Mouse (Mus musculus): ENCODE measurements at regions not wholly inside any gene's neighbourhood (a gene's known extent, or its start where the extent isn't known, plus 50 kb on each side); places are given as distances from the start of the nearest gene placed in this dataset.

DNA sequence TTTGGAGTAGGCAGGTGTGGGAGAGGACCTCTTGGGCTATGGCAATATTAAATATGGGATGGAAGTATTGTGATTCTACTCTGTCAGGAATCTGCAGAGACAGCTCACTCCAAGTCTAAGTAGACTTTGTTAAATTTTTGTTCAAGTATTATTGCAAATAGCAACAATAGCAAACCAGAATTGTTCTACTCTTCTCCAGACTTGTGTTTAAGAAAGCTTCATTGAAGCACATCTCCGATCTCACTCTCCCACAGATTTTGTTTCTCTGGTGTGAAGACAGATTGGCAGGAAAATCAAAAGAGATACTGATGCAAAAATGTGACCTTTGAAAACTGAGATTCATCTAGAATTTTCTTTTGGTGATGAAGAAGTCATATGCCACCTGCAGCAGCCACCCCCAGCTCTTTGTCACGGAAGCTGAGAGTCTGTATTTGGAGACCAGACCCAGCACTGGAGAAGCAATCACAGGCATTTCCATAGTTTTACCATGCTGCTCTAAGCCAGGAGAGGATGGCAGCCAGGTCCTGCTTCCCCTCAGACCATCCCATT lies 70.2 kb upstream of the Zfp280d start:
- no peak for ATAC-seq (replicated peaks; ENCODE audit: low FRiP score, low TSS enrichment, low read depth)
- H3K36me3 ChIP-seq (ENCODE audit: control insufficient read depth, insufficient read depth, low read length): no peaks in the 10 kb centered on the region
- H3K4me1 ChIP-seq (replicated peaks; ENCODE audit: control insufficient read depth, insufficient read depth, low read length): no peaks in the 10 kb centered on the region
- 90% methylated on average over 2 of the region's 2 CpGs for WGBS
- H3K4me3 ChIP-seq (ENCODE audit: low read depth, low read length): no peak overlapping the region
- H3K4me2 ChIP-seq (ENCODE audit: low read length): no peak overlapping the region
- no peak for DNase-seq (ENCODE audit: low spot score)
- no peaks in the 10 kb centered on the region for H3K27me3 ChIP-seq (replicated peaks; ENCODE audit: control insufficient read depth, insufficient read depth, low read length)
- no peak overlapping the region for H3K9ac ChIP-seq (ENCODE audit: low read length)
- no peaks in the 10 kb centered on the region for H3K9me3 ChIP-seq (ENCODE audit: control insufficient read depth, low read length)
- no peak overlapping the region for H3K27ac ChIP-seq (ENCODE audit: low read depth)

DNA sequence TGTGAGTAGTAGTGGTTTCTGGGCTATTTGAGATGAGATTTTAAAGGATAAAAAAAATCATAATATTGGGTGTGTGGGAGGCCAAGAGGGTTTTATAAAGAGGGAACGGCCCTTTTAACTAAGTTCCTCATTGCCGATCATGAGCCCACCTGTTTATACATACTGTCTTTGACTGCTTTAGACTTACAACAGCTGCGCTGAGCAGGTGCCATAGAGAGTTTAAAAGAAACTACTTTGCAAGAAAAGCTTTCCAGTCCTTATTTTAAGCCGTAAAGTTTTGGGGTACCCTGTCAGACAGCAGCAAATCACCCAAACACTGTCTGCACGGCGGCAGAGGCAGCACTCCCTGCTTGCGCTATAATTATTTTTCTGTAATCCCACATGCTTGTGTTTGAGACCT lies 68.8 kb upstream of the Zfp280d start:
- H3K4me2 ChIP-seq (ENCODE audit: low read length): no peak overlapping the region
- ATAC-seq (replicated peaks; ENCODE audit: low FRiP score, low TSS enrichment, low read depth): no peak
- H3K27ac ChIP-seq (ENCODE audit: low read depth): no peak overlapping the region
- no peaks in the 10 kb centered on the region for H3K27me3 ChIP-seq (replicated peaks; ENCODE audit: control insufficient read depth, insufficient read depth, low read length)
- 72% methylated on average over 7 of the region's 7 CpGs for WGBS
- H3K9me3 ChIP-seq (ENCODE audit: control insufficient read depth, low read length): no peaks in the 10 kb centered on the region
- H3K36me3 ChIP-seq (ENCODE audit: control insufficient read depth, insufficient read depth, low read length): no peaks in the 10 kb centered on the region
- H3K4me1 ChIP-seq (replicated peaks; ENCODE audit: control insufficient read depth, insufficient read depth, low read length): no peaks in the 10 kb centered on the region
- DNase-seq (ENCODE audit: low spot score): no peak
- H3K9ac ChIP-seq (ENCODE audit: low read length): no peak overlapping the region
- H3K4me3 ChIP-seq (ENCODE audit: low read depth, low read length): no peak overlapping the region

DNA sequence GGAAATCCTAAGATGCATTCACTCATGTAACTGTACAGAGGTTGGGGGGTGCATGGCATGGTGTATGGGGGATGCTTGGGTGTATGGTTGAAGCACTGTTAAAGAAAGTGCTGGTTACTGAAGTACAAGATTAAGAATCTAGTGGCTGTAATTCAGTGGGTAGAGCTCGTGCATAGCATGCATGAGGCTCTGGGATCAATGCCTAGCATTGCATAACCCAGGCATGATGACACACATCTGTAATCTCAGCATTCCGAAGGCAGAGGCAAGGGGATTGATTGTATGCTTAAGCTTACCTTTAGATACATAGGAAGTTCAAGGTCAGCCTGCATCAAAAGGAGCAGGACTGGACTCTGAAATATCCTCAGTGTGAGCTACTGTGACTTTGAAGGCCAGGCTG lies 67.7 kb upstream of the Zfp280d start:
- ATAC-seq (replicated peaks; ENCODE audit: low FRiP score, low TSS enrichment, low read depth): no peak
- H3K4me1 ChIP-seq (replicated peaks; ENCODE audit: control insufficient read depth, insufficient read depth, low read length): no peaks in the 10 kb centered on the region
- no peak overlapping the region for H3K4me2 ChIP-seq (ENCODE audit: low read length)
- H3K27me3 ChIP-seq (replicated peaks; ENCODE audit: control insufficient read depth, insufficient read depth, low read length): no peaks in the 10 kb centered on the region
- H3K9ac ChIP-seq (ENCODE audit: low read length): no peak overlapping the region
- no peak overlapping the region for H3K4me3 ChIP-seq (ENCODE audit: low read depth, low read length)
- H3K9me3 ChIP-seq (ENCODE audit: control insufficient read depth, low read length): no peaks in the 10 kb centered on the region
- H3K27ac ChIP-seq (ENCODE audit: low read depth): no peak overlapping the region
- H3K36me3 ChIP-seq (ENCODE audit: control insufficient read depth, insufficient read depth, low read length): no peaks in the 10 kb centered on the region
- DNase-seq (ENCODE audit: low spot score): no peak
- WGBS: 64% methylated on average over 2 of the region's 2 CpGs

DNA sequence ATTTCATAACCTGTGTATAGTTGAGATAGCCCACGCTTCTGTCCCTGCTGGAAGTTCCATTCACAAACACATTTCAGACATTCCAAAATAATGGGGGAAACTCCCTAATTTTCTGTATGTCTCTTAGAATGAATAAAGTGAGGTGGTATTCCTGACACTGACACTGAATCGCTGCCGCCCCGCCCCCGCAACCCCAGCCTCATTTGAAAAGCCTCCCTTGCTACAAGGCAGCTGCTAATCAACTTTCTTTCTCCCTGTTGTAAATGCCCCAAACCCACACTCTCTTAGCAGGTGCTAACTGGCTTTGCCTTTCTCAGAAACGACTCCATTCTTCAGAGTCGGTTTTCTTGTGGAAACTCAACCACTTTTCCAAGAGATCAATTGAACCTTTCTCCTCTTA lies 66.4 kb upstream of the Zfp280d start:
- Histone ChIP-seq H3K27ac (ENCODE audit: low read depth) (no peak overlapping the region), H3K36me3 (ENCODE audit: control insufficient read depth, insufficient read depth, low read length) (no peaks in the 10 kb centered on the region), H3K9me3 (ENCODE audit: control insufficient read depth, low read length) (no peaks in the 10 kb centered on the region), H3K4me3 (ENCODE audit: low read depth, low read length) (no peak overlapping the region), H3K9ac (ENCODE audit: low read length) (no peak overlapping the region), H3K4me2 (ENCODE audit: low read length) (no peak overlapping the region), H3K27me3 (replicated peaks; ENCODE audit: control insufficient read depth, insufficient read depth, low read length) (no peaks in the 10 kb centered on the region), H3K4me1 (replicated peaks; ENCODE audit: control insufficient read depth, insufficient read depth, low read length) (no peaks in the 10 kb centered on the region)
- WGBS: 56% methylated on average over 7 of the region's 7 CpGs
- no peak for DNase-seq (ENCODE audit: low spot score)
- no peak for ATAC-seq (replicated peaks; ENCODE audit: low FRiP score, low TSS enrichment, low read depth)

DNA sequence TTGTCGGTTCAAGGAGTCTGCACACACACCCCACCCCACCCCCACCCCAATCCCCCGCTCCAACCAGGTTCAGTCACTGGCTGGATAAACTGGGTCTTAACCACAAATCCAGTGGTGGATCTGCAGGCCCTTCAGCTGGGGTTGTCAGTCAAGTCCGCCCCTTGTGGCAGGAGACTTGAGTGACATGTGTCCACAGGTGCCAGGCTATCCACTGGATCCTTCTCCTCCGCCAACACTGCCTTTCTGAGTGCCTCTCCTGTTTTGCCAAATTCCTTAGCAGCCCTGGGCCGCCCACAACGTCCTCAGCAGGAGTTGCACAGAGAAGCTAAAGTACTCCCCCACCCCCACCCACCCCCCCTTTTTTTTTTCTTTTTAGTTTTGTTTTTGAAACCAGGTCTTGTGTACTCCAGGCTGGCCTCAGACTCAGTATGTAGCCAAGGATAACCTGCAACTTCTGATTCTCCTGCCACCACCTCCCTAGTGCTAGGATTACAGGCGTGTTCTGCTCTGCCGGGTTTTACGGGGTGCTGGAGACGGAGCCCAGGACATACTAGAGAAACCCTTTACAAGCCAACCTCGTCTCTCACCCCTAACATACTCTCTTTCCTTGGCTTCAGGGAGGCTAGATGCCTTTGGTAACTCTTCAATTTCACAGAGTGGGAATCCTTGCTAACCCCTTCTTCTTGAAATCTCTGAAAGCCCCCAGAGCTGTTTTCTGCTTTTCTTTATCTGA lies 57.2 kb upstream of the Zfp280d start:
- H3K9me3 ChIP-seq (ENCODE audit: control insufficient read depth, low read length): no peaks in the 10 kb centered on the region
- 72% methylated on average over 11 of the region's 11 CpGs for WGBS
- ATAC-seq (replicated peaks; ENCODE audit: low FRiP score, low TSS enrichment, low read depth) (no peak), DNase-seq (ENCODE audit: low spot score) (no peak)
- H3K4me3 ChIP-seq (ENCODE audit: low read depth, low read length): no peak overlapping the region
- H3K4me2 ChIP-seq (ENCODE audit: low read length): no peak overlapping the region
- no peak overlapping the region for H3K27ac ChIP-seq (ENCODE audit: low read depth)
- H3K36me3 ChIP-seq (ENCODE audit: control insufficient read depth, insufficient read depth, low read length): no peaks in the 10 kb centered on the region
- no peak overlapping the region for H3K9ac ChIP-seq (ENCODE audit: low read length)
- no peaks in the 10 kb centered on the region for H3K27me3 ChIP-seq (replicated peaks; ENCODE audit: control insufficient read depth, insufficient read depth, low read length)
- no peaks in the 10 kb centered on the region for H3K4me1 ChIP-seq (replicated peaks; ENCODE audit: control insufficient read depth, insufficient read depth, low read length)

DNA sequence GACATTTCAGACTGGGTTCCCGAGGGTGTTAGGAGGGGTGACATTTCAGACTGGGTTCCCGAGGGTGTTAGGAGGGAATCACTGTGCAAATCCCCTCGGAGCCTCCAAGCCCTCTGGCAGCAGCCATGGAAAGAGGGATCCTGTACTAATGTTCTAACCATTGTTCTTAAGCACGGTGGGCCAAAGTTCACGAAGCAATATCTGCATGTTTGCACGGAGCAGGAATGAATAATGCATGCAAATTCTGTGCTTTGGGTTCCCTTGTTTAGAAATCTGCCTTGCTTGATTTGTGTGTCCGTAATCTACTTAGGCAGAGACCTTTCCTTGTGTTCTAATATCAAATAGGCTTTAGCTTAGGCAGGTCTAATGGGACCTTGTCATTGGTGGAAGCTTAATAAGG lies 55.9 kb upstream of the Zfp280d start:
- Histone ChIP-seq H3K9ac (ENCODE audit: low read length) (no peak overlapping the region), H3K4me2 (ENCODE audit: low read length) (no peak overlapping the region), H3K4me3 (ENCODE audit: low read depth, low read length) (no peak overlapping the region), H3K27ac (ENCODE audit: low read depth) (no peak overlapping the region), H3K4me1 (replicated peaks; ENCODE audit: control insufficient read depth, insufficient read depth, low read length) (no peaks in the 10 kb centered on the region), H3K36me3 (ENCODE audit: control insufficient read depth, insufficient read depth, low read length) (no peaks in the 10 kb centered on the region), H3K27me3 (replicated peaks; ENCODE audit: control insufficient read depth, insufficient read depth, low read length) (no peaks in the 10 kb centered on the region), H3K9me3 (ENCODE audit: control insufficient read depth, low read length) (no peaks in the 10 kb centered on the region)
- ATAC-seq (replicated peaks; ENCODE audit: low FRiP score, low TSS enrichment, low read depth): no peak
- 69% methylated on average over 7 of the region's 7 CpGs for WGBS
- DNase-seq (ENCODE audit: low spot score): no peak

DNA sequence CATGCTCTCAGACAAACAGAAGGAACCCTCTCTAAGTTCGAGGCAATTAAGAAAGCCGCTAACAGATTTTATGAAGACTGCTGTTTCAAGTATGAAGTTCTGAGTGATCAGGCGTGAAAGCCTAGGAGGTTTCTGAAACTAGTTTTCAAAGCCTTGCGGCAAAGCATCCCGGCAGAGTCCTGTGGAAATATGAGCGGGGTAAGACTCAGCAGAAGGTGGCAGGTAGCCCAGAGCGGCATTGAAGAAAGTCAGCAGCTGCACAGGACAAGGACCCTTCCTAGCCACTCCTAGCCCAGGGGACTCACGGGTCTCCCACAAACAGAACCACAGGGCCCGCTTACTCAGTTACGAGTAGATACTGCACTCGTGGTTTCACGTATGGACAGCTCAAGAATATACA lies 54.8 kb upstream of the Zfp280d start:
- Histone ChIP-seq H3K27ac (ENCODE audit: low read depth) (no peak overlapping the region), H3K4me3 (ENCODE audit: low read depth, low read length) (no peak overlapping the region), H3K9me3 (ENCODE audit: control insufficient read depth, low read length) (no peaks in the 10 kb centered on the region), H3K4me2 (ENCODE audit: low read length) (no peak overlapping the region), H3K27me3 (replicated peaks; ENCODE audit: control insufficient read depth, insufficient read depth, low read length) (no peaks in the 10 kb centered on the region), H3K36me3 (ENCODE audit: control insufficient read depth, insufficient read depth, low read length) (no peaks in the 10 kb centered on the region), H3K4me1 (replicated peaks; ENCODE audit: control insufficient read depth, insufficient read depth, low read length) (no peaks in the 10 kb centered on the region), H3K9ac (ENCODE audit: low read length) (no peak overlapping the region)
- ATAC-seq (replicated peaks; ENCODE audit: low FRiP score, low TSS enrichment, low read depth) (no peak), DNase-seq (ENCODE audit: low spot score) (no peak)
- 90% methylated on average over 12 of the region's 12 CpGs for WGBS

DNA sequence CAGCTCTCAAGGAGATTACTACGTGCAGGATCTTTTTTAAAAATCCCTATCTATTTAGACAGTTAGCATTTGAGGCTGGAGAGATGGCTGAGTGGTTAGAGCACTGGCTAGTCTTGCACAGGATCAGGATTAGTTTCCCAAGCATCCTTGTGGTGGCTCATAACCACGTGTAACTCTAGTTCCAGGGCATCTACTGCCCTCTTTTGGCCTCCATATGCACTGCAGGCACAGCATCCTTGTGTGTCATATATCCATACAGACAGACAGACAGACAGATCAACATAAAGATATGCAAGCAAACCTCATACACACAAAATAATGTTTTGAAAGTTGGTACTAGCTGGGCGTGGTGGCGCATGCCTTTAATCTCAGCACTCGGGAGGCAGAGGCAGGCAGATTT lies 53.3 kb upstream of the Zfp280d start:
- no peak overlapping the region for H3K9ac ChIP-seq (ENCODE audit: low read length)
- 82% methylated on average over 5 of the region's 5 CpGs for WGBS
- DNase-seq (ENCODE audit: low spot score) (no peak), ATAC-seq (replicated peaks; ENCODE audit: low FRiP score, low TSS enrichment, low read depth) (no peak)
- no peaks in the 10 kb centered on the region for H3K4me1 ChIP-seq (replicated peaks; ENCODE audit: control insufficient read depth, insufficient read depth, low read length)
- H3K4me2 ChIP-seq (ENCODE audit: low read length): no peak overlapping the region
- no peak overlapping the region for H3K4me3 ChIP-seq (ENCODE audit: low read depth, low read length)
- no peaks in the 10 kb centered on the region for H3K9me3 ChIP-seq (ENCODE audit: control insufficient read depth, low read length)
- H3K27ac ChIP-seq (ENCODE audit: low read depth): no peak overlapping the region
- no peaks in the 10 kb centered on the region for H3K36me3 ChIP-seq (ENCODE audit: control insufficient read depth, insufficient read depth, low read length)
- no peaks in the 10 kb centered on the region for H3K27me3 ChIP-seq (replicated peaks; ENCODE audit: control insufficient read depth, insufficient read depth, low read length)

All from intestine, embryonic 14.5 days (tissue).